Mouse (Mus musculus) frontal cortex, postnatal 10 days (tissue): ENCODE measurements at regions not wholly inside any gene's neighbourhood (a gene's known extent, or its start where the extent isn't known, plus 50 kb on each side); places are given as distances from the start of the nearest gene placed in this dataset.
"Not testable (repeated sequence)": the region's sequence is repeated elsewhere in the genome, so short reads cannot be mapped to it uniquely, and the experiment has no call there.

Experiments
- DNase-seq, 2 experiments: peaks; one replicate each; pipeline ENCODE4 v3.0.0; 2022; ENCODE audit warnings: low spot score in 2 of 2, mixed read lengths in 1 of 2

DNA sequence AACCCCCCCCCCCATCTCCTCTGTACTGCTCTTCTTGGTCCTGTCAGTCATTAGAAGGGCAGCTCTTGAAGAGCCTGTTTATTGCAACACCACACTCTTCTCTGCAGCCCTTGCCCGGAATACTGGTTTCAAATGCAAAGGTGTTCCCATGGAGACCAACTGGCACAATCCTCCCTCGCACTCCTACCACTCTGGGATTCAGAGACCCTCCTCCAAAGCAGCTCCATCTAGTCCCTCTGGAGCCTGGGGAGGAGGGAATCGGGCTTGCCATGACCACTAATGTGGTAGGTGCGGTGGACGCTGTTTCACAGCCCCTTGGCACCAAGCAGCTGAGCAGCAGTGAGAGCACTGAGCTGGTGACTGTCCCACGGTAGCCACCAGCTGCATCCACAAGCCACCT is 83.1 kb downstream of the Stk35 start:
- peak in 1 of 2 experiments; percentile 38 for DNase-seq

- DNase-seq = no peak
Observed at GRCm38 (mm10) chr2:129884316-129884715, 84.0 kb downstream of the Stk35 start.

DNA sequence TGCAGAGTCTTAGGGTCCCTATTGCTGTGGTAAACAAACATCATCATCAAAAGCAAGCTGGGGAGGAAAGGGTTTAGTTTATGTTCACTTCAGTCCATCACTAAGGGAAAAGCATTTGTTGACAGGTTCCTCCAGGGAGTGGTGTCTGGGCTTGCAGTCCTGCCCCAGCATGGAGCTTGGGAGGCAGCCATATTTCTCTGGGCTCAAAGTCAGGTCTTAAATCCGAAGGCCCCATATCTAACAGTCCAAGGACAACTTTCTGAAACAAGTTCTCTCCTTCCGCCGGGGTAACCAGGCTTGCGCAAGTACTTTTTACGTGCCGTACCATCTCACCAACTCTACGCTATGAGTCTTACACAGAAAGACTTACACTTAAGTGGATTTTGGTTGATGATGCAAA is 85.2 kb downstream of the Stk35 start:
- DNase-seq = no peak

GRCm38 (mm10) chr2:129893231-129893630 is 92.9 kb downstream of the Stk35 start:
- DNase-seq = no peak

DNA sequence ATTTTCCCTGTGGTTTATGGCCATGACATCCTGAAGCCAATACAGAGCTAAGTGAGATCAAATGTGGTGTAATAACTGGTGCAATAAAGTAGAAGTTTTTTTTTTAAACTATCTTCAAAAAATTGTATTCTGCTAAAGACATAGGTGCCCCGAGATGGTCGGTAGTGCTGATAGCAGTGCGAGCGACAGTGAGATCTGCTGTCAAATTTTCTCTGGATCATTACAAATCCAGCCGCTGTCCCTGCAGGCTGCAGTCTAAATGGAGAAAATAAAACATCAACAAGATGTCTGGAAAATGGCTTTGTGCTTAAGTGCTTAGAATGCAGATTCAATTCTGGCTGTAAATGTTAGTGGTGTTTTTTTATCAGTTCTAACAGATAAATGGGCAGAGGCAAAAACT is 93.5 kb downstream of the Stk35 start:
- no peak for DNase-seq

DNA sequence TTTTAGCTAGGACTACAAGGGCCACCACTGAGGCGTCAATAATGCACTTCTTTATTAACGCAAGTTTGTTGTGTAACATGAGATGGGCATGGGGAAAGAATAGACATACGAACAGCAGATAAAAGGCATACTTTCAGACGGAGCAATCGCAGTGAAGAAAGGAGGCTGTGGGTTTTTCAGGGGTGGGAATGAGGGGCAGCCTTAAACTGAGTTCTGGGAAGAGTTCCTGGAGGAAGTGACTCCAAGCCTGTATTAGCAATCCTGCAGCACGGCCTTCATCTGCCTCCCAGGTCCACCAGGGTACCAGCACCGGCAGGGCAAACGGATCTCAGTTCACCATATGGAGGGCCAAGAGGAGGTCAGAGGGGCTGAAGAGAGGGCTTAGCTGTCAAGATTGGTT is 94.6 kb downstream of the Stk35 start:
- no peak for DNase-seq

- no peak for DNase-seq
Observed at GRCm38 (mm10) chr2:129895369-129895768, 95.1 kb downstream of the Stk35 start.

GRCm38 (mm10) chr2:129896696-129897095 is 96.4 kb downstream of the Stk35 start:
- DNase-seq = no peak

DNA sequence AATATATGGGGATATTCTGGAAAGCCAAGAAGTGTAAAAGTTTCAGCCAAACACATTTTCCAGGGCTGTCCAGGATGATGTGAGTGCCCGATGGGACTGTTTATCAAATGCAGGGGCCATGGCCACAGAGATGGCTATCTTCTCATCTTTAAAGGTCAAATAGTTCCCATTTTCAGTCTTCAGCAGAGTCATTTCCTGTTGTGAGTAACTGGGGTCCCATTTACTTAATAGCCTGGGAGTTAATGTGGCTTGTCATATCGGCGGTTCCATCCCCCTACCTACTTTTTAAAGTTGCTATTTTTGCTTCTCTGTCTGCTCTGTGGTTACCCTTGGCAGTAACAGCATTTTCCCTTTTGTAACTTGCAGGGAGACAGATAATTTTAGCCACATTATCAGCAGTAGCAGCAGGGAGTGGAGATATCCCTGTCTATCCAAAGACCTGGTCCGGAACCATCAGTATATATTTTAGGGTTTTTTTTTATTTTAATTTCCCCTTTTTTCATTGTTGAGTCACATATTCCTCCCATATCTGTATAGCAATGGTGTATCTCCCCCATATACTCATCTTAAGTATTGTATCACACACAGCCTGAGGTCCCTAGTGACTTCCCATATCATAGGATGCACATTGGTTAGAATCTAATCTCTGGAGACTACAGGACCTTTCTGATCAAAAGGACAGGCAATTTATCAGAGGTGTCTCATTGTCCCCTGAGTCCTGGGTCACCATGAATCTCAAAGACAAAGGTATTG is 103.2 kb downstream of the Stk35 start:
- DNase-seq = no peak

- DNase-seq = peak in 1 of 2 experiments; percentile 25
Observed at GRCm38 (mm10) chr2:129904753-129905152, 104.4 kb downstream of the Stk35 start.

GRCm38 (mm10) chr2:129908701-129909425 is 103.3 kb upstream of the Tgm3 start:
- peak; percentile 59 to 63 for DNase-seq

DNA sequence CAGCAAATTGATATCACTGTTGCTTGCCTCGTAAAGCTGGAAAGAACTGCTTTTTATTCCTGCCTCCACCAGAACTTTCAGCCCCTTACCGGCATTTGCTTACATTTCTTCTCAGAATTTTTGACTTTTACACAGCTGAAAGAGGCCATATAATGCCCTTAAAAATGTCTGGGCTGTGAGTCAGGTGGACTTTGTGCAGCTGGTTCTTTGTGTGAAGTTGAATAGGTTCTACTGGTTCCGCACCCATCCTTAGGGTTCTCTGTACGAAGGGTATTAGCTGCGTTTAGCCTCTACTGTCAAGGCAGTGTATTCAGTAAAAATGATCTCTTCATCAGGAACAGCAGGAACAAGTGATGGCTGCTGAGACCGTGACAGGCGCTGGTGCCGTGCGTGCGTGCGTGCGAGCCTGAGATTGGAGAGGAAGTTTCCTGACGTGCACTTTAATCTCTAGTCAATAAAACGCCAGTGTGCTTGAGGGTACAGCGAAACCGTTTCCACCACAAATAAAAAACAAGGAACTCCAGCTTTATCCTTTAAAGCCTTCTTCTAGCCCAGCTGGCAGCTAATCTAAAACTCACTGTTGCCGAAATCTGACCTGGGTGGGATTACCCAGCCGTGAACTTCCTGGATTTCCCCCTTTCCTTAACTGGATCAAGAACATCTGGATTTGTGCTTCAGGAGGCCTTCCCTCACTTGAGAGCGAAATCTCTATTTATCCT is 100.8 kb upstream of the Tgm3 start:
- no peak for DNase-seq

DNA sequence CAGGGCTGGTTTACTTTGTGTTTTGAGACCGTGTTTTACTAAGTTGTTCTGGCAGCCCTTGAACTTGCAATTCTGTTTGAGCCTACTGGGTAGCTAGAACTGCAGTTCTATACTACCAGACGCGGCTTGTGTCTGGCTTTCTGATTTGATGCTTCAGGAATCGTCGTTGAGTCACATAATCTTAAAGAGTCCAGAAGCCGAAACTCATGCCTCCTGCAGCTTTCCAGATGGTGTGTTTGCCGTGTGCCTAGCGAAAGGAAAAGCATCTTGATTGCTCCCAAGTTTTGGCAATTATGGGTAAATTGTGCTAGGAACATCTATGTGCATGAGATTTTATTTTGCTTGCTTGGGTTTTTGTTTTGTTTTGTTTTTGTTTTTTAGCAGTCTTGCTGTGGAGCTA is 99.6 kb upstream of the Tgm3 start:
- no peak for DNase-seq

DNA sequence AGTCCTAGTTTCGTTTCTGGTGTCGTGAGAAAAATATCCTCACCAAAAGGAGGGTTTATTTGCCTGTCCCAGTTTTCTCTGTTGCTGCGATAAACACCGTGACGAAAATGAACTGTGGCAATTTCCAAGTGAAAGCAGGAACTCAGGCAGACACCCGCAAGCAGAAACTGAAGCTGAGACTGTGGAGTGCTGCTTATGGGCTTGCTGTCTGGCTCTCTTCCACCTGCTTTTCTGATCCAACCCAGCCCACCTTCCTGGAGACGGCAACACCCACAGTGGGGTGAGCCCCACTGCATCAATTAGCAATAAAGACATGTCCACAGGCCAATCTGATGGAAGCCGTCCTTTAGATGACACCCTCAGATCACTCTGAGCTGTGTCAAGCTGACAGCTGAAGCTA is 97.9 kb upstream of the Tgm3 start:
- no peak for DNase-seq

DNA sequence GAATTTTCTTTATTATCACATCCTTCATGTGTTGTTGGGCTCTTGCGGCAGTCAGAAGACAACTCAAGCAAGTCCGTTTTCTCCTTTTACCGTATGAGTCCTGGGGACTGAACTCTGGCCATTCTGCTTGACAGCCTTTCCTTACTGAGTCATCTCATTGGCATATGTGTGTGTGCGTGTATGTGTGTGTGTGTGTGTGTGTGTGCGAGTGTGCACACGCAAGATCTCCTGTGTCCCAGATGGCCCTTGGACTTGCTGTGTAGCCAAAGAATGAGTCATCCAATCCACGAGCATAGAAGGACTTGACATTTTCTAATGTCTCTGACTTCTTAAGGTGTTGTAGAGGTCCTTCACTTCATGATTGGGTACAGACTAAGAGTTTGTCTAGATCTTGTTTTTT is 95.7 kb upstream of the Tgm3 start:
- no peak for DNase-seq

DNA sequence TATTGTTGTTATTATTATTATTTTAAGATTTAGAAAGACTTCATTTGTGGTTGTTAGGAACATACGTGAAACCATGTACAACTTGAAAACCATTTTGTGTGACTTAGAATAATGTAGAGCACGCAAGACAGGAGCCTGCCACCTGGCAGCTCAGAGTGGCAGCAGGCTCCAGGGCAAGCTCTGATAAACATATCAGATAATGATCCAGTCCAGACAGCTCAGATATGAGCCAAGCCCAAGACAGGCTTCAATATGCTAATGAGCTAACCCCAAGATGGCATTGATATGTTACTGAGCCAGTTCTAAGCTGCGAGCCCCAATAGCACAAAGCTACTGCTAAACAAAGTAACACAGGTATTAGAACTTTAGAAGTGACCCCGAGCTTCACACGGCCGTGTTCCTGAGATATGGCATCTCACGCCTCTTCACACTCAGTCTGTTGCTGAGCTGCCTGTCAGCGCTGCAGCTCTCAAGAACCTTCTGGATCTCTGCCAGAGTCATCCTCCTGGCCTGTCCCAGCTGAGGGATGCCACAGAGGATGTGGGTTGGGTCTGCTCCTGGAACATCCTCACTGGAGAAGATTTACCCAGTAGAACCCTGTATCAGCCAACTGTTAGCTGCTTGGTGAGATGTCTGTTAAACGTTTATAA is 93.9 kb upstream of the Tgm3 start:
- no peak for DNase-seq

DNA sequence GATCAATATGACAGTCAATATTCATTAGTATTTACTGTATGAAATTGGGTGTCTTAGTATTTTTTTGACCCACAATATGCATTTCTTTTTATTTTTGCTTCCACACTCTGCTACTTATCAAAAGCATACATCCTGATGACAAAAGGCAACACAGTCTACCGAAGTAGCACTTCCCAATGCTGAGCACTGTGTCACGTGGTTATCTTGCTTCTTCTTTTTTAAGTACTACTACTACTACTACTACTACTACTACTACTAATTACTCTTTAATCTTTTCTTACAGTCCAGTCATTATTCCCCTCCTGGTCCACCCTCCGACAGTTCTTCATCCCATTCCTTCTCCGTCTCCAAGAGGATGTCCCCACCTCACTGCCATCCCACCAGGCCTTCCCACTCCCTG is 92.6 kb upstream of the Tgm3 start:
- no peak for DNase-seq

GRCm38 (mm10) chr2:129927218-129927617 is 84.9 kb upstream of the Tgm3 start:
- DNase-seq = no peak

- no peak for DNase-seq
Observed at GRCm38 (mm10) chr2:129933578-129933977, 78.6 kb upstream of the Tgm3 start.

- no peak for DNase-seq
Observed at GRCm38 (mm10) chr2:129942824-129943223, 69.3 kb upstream of the Tgm3 start.

- DNase-seq = no peak
Observed at GRCm38 (mm10) chr2:129947847-129948553, 64.1 kb upstream of the Tgm3 start.

DNA sequence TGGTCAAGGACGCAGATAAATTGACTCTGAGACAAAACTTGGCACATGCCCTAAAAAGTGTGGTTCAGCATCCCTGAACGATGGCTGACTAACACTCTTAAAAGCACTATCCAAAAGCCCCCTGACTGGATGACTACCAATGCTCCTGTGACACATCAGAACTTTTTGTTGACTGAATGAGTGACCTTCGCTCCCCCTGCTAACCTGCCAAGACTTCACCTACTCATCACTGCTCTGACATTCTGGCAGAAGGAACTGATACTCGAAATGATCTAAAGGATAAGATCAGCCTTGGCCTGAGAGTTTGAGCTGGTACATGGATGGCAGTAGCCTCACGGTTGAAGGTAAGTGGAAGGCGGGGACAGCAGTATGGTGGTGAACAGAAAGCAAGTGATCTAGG is 62.4 kb upstream of the Tgm3 start:
- DNase-seq = not testable (repeated sequence)
